Mouse (Mus musculus) kidney, adult 11 months (tissue): ENCODE results near the gene Ogg1.

Experiments
- DNase-seq: peaks from one replicate; pipeline ENCODE4 v3.0.0; 2022

The Ogg1 gene

GRCm38 (mm10) chr6:113373491-113373890, 46.7 kb downstream of the Ogg1 start:
- no peak for DNase-seq

GRCm38 (mm10) chr6:113377172-113377495, 50.4 kb downstream of the Ogg1 start:
- no peak for DNase-seq

- peak; percentile 94 for DNase-seq
Measured at GRCm38 (mm10) chr6:113377496-113378385, 51.0 kb downstream of the Ogg1 start, which contains the start of the genes Tada3 and Arpc4. Gene Tada3 (minus strand): TSS chr6:113377883. Gene Arpc4 (plus strand): TSS chr6:113378115.

- no peak for DNase-seq
Measured at GRCm38 (mm10) chr6:113379246-113379645, 52.5 kb downstream of the Ogg1 start.

GRCm38 (mm10) chr6:113380480-113380879, 53.7 kb downstream of the Ogg1 start:
- peak; percentile 43 for DNase-seq

GRCm38 (mm10) chr6:113384351-113384927, 57.7 kb downstream of the Ogg1 start:
- DNase-seq = no peak
